Mouse (Mus musculus): ENCODE results near the gene Fam178b. TPM values are rescaled to one million over a fixed set of nuclear protein-coding genes. Genes with fewer than 3 reads are reported as not detected.

Gene Fam178b
- polyA plus RNA-seq, 1 experiment from 2014 or later = 3.1 TPM

DNA sequence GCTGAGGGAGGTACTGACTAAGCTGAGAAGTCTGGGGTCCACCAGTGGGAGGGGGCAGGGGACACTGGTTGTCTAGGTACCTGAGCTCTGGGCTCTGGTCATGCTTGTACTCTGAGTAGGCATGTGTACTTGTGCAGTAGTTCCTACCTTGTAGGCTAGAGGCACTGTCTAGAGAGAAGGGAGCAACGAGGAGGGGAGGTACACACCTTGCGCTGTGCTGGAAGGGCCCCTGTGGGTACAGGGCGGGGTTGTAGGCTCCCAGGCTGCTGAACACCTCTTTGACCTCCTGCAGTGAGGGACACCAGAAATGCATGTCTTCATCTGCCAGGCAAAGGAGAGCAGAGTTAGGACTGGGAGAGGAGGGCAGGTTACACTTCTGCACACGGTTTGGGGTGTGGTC is 74.8 kb downstream of the Fam178b start:
- Histone ChIP-seq H3K4me2 (ENCODE audit: low read length) (no peak overlapping the region), H3K27ac (replicated peaks in 1 of 2; ENCODE audit: control insufficient read depth in 1 of 2, insufficient read depth in 1 of 2, low read depth in 2 of 2, low read length in 2 of 2) (no peak overlapping the region), H3K27me3 (ENCODE audit: control insufficient read depth, insufficient read depth, low read length) (no peaks in the 10 kb centered on the region), H3K36me3 (ENCODE audit: control insufficient read depth, insufficient read depth, low read length) (no peaks in the 10 kb centered on the region), H3K4me1 (ENCODE audit: control insufficient read depth in 2 of 2, insufficient read depth in 2 of 2, low read length in 2 of 2) (peaks cover 19 to 23% of the 10 kb centered on the region in 2 experiments), H3K4me3 (ENCODE audit: control insufficient read depth in 1 of 2, insufficient read depth in 1 of 2, low read depth in 1 of 2, low read length in 2 of 2) (no peak overlapping the region), H3K9ac (ENCODE audit: low read length) (no peak overlapping the region), H3K9me3 (ENCODE audit: control insufficient read depth, low read length) (no peaks in the 10 kb centered on the region)
- no peak for ATAC-seq (ENCODE audit: insufficient number of reproducible peaks, insufficient read depth, low FRiP score, low read depth)
- 79% methylated on average over 4 of the region's 4 CpGs for WGBS

DNA sequence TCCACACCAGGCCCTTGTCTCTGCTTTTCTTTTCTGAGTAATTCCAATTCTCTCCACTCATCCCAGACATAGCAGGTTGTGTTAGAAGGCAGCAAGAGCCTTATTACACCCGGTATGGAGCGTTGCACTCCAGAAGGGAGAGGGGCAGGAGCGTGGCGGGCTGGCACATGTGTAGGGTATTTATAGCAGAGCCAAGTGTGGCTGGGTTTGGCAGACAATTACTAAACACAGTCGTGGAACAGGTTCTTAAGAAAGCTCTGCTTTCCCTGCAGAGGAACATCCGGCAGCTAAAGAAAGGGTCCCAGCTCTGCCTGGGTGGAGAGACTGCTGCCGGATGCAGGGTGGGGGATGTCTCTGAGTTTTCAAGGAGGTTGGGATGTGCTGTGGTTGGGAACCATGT is 76.0 kb downstream of the Fam178b start:
- Histone ChIP-seq H3K27me3 (ENCODE audit: control insufficient read depth, insufficient read depth, low read length) (no peaks in the 10 kb centered on the region), H3K4me3 (ENCODE audit: control insufficient read depth in 1 of 2, insufficient read depth in 1 of 2, low read depth in 1 of 2, low read length in 2 of 2) (no peak overlapping the region), H3K4me2 (ENCODE audit: low read length) (peak overlapping the region; percentile 24; the same call in 1 of the 2 replicates), H3K9ac (ENCODE audit: low read length) (no peak overlapping the region), H3K9me3 (ENCODE audit: control insufficient read depth, low read length) (no peaks in the 10 kb centered on the region), H3K4me1 (ENCODE audit: control insufficient read depth in 2 of 2, insufficient read depth in 2 of 2, low read length in 2 of 2) (peaks cover 19 to 20% of the 10 kb centered on the region in 2 experiments), H3K36me3 (ENCODE audit: control insufficient read depth, insufficient read depth, low read length) (no peaks in the 10 kb centered on the region), H3K27ac (replicated peaks in 1 of 2; ENCODE audit: control insufficient read depth in 1 of 2, insufficient read depth in 1 of 2, low read depth in 2 of 2, low read length in 2 of 2) (peak overlapping the region; percentile 58 to 75)
- ATAC-seq (ENCODE audit: insufficient number of reproducible peaks, insufficient read depth, low FRiP score, low read depth) = peak; percentile 61; the same call in 1 of the 2 replicates
- 30% methylated on average over 7 of the region's 7 CpGs for WGBS

DNA sequence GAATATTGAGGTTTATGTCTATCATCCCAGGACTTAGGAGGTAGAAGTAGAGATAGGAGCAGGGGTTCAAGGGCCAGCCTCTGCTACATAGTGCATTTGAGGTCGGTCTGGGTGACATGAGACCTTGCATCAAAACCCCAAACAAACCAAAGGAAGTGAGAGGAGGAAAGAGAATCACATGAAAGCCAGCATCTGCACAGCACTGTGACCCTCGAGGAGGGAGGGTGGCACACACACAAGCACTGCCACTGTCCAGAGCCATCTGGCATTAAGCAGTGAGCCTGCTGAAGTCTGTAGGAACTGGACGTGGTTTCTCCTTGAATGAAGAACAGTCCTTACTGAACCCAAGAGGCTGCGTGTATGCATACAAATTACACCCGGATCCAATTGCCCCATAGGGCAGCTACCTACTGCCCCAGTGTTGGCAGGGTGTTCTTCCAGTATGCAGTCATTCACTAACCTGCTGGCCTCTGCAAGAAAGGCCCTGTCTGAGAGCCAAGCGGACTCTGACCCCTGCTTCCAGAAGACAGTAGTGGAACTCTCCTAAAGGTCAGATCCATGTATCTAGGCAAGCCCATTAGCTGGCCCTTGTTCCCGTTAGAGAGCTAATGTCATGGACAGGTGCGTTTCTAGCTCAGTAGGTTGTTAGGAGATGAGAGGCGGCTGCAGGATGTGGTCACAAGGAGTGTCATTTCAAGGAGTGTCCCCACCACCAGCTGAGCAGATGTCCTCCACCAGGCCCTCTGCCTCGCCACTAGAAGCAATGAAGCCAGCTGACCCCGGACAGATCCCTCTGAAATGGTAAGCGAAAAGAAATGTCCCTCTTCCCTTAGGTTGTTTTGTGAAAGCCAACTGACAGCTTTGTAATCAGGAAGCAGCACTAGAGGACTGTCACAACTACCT is 78.5 kb downstream of the Fam178b start:
- no peak overlapping the region for H3K4me2 ChIP-seq (ENCODE audit: low read length)
- no peak for ATAC-seq (ENCODE audit: insufficient number of reproducible peaks, insufficient read depth, low FRiP score, low read depth)
- H3K4me3 ChIP-seq (ENCODE audit: control insufficient read depth in 1 of 2, insufficient read depth in 1 of 2, low read depth in 1 of 2, low read length in 2 of 2) = no peak overlapping the region
- H3K9me3 ChIP-seq (ENCODE audit: control insufficient read depth, low read length) = no peaks in the 10 kb centered on the region
- no peaks in the 10 kb centered on the region for H3K36me3 ChIP-seq (ENCODE audit: control insufficient read depth, insufficient read depth, low read length)
- H3K9ac ChIP-seq (ENCODE audit: low read length) = no peak overlapping the region
- H3K27ac ChIP-seq (replicated peaks in 1 of 2; ENCODE audit: control insufficient read depth in 1 of 2, insufficient read depth in 1 of 2, low read depth in 2 of 2, low read length in 2 of 2) = no peak overlapping the region
- H3K27me3 ChIP-seq (ENCODE audit: control insufficient read depth, insufficient read depth, low read length) = no peaks in the 10 kb centered on the region
- 82% methylated on average over 12 of the region's 12 CpGs for WGBS
- H3K4me1 ChIP-seq (ENCODE audit: control insufficient read depth in 2 of 2, insufficient read depth in 2 of 2, low read length in 2 of 2) = peaks cover 17 to 19% of the 10 kb centered on the region in 2 experiments

DNA sequence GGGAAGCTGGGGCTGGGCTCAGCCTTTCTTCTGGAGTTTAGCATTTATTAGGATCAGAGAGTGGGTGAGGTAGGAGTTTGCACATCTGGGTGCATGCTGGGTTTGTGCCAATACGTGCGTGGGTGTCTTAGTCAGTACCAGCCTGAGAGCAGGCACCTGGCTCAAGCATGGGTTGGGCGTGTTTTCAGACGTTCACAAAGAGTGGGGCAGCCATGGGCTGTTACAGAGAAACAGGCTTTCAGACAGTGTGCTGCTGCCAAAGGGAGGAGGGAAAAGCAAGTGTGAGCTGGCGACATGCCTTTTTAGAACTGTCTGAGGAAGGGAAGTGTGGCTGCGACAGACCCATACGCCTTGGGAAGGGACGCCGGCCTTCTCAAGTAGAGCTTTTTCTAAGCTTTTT is 79.6 kb downstream of the Fam178b start:
- peak overlapping the region; percentile 11; the same call in 1 of the 2 replicates for H3K9ac ChIP-seq (ENCODE audit: low read length)
- H3K36me3 ChIP-seq (ENCODE audit: control insufficient read depth, insufficient read depth, low read length) = no peaks in the 10 kb centered on the region
- no peaks in the 10 kb centered on the region for H3K27me3 ChIP-seq (ENCODE audit: control insufficient read depth, insufficient read depth, low read length)
- no peak overlapping the region for H3K4me3 ChIP-seq (ENCODE audit: control insufficient read depth in 1 of 2, insufficient read depth in 1 of 2, low read depth in 1 of 2, low read length in 2 of 2)
- WGBS = 44% methylated on average over 9 of the region's 9 CpGs
- peak overlapping the region; percentile 4 to 36 for H3K27ac ChIP-seq (replicated peaks in 1 of 2; ENCODE audit: control insufficient read depth in 1 of 2, insufficient read depth in 1 of 2, low read depth in 2 of 2, low read length in 2 of 2)
- ATAC-seq (ENCODE audit: insufficient number of reproducible peaks, insufficient read depth, low FRiP score, low read depth) = no peak
- peaks cover 17 to 19% of the 10 kb centered on the region in 2 experiments for H3K4me1 ChIP-seq (ENCODE audit: control insufficient read depth in 2 of 2, insufficient read depth in 2 of 2, low read length in 2 of 2)
- H3K4me2 ChIP-seq (ENCODE audit: low read length) = no peak overlapping the region
- H3K9me3 ChIP-seq (ENCODE audit: control insufficient read depth, low read length) = no peaks in the 10 kb centered on the region

DNA sequence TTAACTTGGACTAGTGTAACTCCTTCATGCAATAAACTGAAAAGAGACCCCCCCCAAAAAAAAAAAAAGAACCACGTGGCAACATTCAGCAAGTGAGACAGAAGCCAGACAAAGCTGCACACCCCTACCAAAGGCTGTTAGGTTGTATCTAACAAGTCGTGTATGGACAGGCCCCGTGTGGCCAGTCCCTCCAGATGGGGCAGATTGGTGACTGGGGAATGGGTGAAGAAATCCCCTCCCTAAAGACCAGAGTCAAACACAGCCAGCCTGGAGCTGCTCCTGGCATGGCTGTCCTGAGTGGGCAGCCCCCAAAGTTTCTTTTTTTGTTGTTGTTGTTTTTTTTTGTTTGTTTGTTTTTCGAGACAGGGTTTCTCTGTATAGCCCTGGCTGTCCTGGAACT is 80.7 kb downstream of the Fam178b start:
- no peak for ATAC-seq (ENCODE audit: insufficient number of reproducible peaks, insufficient read depth, low FRiP score, low read depth)
- H3K4me3 ChIP-seq (ENCODE audit: control insufficient read depth in 1 of 2, insufficient read depth in 1 of 2, low read depth in 1 of 2, low read length in 2 of 2) = no peak overlapping the region

DNA sequence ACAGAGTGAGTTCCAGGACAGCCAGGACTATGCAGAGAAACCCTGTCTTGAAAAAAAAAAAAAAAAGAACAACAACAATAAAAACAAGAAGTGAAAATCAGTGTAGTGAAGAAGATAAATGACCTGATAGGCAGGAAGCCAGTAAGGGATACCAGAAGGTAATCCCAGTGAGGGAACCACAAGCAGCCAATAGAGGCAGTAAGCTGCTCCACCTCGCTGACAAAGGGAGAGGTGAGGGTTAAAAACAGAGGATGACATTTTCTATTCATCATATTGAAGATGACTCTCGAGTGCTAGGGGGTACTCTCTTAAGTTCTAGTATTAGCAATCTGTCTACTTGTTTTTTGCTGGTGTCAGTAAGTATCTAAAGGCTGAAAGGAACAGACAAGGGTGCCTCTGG is 84.6 kb downstream of the Fam178b start:
- Histone ChIP-seq H3K9ac (ENCODE audit: low read length) (no peak overlapping the region), H3K27ac (replicated peaks in 1 of 2; ENCODE audit: control insufficient read depth in 1 of 2, insufficient read depth in 1 of 2, low read depth in 2 of 2, low read length in 2 of 2) (no peak overlapping the region), H3K27me3 (ENCODE audit: control insufficient read depth, insufficient read depth, low read length) (no peaks in the 10 kb centered on the region), H3K9me3 (ENCODE audit: control insufficient read depth, low read length) (no peaks in the 10 kb centered on the region), H3K36me3 (ENCODE audit: control insufficient read depth, insufficient read depth, low read length) (no peaks in the 10 kb centered on the region), H3K4me1 (ENCODE audit: control insufficient read depth in 2 of 2, insufficient read depth in 2 of 2, low read length in 2 of 2) (peaks cover 10 to 12% of the 10 kb centered on the region in 2 experiments; a peak in 3 of 4 replicates), H3K4me3 (ENCODE audit: control insufficient read depth in 1 of 2, insufficient read depth in 1 of 2, low read depth in 1 of 2, low read length in 2 of 2) (no peak overlapping the region), H3K4me2 (ENCODE audit: low read length) (no peak overlapping the region)
- ATAC-seq (ENCODE audit: insufficient number of reproducible peaks, insufficient read depth, low FRiP score, low read depth) = no peak
- WGBS = 75% methylated on average over 2 of the region's 2 CpGs

More for the DNA sequence above, 80.7 kb downstream of the Fam178b start:
- Histone ChIP-seq H3K9me3 (ENCODE audit: control insufficient read depth, low read length) (no peaks in the 10 kb centered on the region), H3K27me3 (ENCODE audit: control insufficient read depth, insufficient read depth, low read length) (no peaks in the 10 kb centered on the region), H3K36me3 (ENCODE audit: control insufficient read depth, insufficient read depth, low read length) (no peaks in the 10 kb centered on the region), H3K4me1 (ENCODE audit: control insufficient read depth in 2 of 2, insufficient read depth in 2 of 2, low read length in 2 of 2) (peaks cover 11 to 15% of the 10 kb centered on the region in 2 experiments), H3K4me2 (ENCODE audit: low read length) (no peak overlapping the region), H3K27ac (replicated peaks in 1 of 2; ENCODE audit: control insufficient read depth in 1 of 2, insufficient read depth in 1 of 2, low read depth in 2 of 2, low read length in 2 of 2) (no peak overlapping the region), H3K9ac (ENCODE audit: low read length) (no peak overlapping the region)
- WGBS = 60% methylated on average over 4 of the region's 4 CpGs

DNA sequence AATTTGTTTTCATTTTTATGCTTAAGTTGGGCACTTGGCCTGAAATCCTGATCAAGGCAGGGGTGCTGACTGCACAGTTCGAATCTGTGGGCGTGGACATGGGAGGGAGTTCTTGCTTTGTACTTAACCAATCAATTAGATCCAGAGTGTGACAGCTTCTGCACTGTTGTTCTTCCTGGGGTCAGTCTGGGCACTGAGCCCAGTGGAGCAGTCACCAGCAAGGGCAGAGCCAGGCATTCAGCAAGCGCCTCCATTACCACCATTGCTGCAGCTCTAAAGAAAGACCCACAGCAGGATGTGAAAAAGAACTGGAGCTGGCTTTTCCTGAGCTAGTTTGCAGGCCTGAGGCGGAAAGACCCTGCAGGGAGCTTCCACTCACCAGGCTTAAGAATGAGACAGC is 86.9 kb downstream of the Fam178b start:
- no peak overlapping the region for H3K4me3 ChIP-seq (ENCODE audit: control insufficient read depth in 1 of 2, insufficient read depth in 1 of 2, low read depth in 1 of 2, low read length in 2 of 2)
- ATAC-seq (ENCODE audit: insufficient number of reproducible peaks, insufficient read depth, low FRiP score, low read depth) = peak; percentile 58; the same call in 1 of the 2 replicates
- 37% methylated on average over 4 of the region's 4 CpGs for WGBS
- peak overlapping the region; percentile 71 to 76 for H3K27ac ChIP-seq (replicated peaks in 1 of 2; ENCODE audit: control insufficient read depth in 1 of 2, insufficient read depth in 1 of 2, low read depth in 2 of 2, low read length in 2 of 2)
- H3K9me3 ChIP-seq (ENCODE audit: control insufficient read depth, low read length) = no peaks in the 10 kb centered on the region
- peaks cover 17 to 18% of the 10 kb centered on the region in 2 experiments; a peak in 3 of 4 replicates for H3K4me1 ChIP-seq (ENCODE audit: control insufficient read depth in 2 of 2, insufficient read depth in 2 of 2, low read length in 2 of 2)
- H3K9ac ChIP-seq (ENCODE audit: low read length) = peak overlapping the region; percentile 47; the same call in 1 of the 2 replicates
- H3K27me3 ChIP-seq (ENCODE audit: control insufficient read depth, insufficient read depth, low read length) = no peaks in the 10 kb centered on the region
- H3K36me3 ChIP-seq (ENCODE audit: control insufficient read depth, insufficient read depth, low read length) = no peaks in the 10 kb centered on the region
- peak overlapping the region; percentile 42 for H3K4me2 ChIP-seq (ENCODE audit: low read length)
